Mouse (Mus musculus) left cerebral cortex, postnatal 25 days (tissue): ENCODE data around the gene Gm3045. TPM values are rescaled to one million over a fixed set of nuclear protein-coding genes. Genes with fewer than 3 reads are reported as not detected.
A peak's percentile ranks its signal among the peaks of the same experiment; 100 is the strongest.

Experiments used
- DNase-seq, 2 experiments: peaks; one replicate each; pipeline ENCODE4 v3.0.0; 2022; ENCODE audit warnings: low spot score in 2 of 2, mixed read lengths in 1 of 2
- intact Hi-C: fragments of 180-260 bp; cut with DNase I; formaldehyde crosslinking; loops from one replicate; pipeline ENCODE4 v1.15.1; 2025
- total RNA-seq, 2 experiments: library from RNA; stranded (reverse); gene quantifications; 2 replicates each; pipeline ENCODE4 v1.2.3; 2021

Gm3045 gene
- total RNA-seq, result not detected

GRCm38 (mm10) chr13:56426365-56426764 lies at the start of gene Gm3045:
Gene Gm3045 (plus strand): TSS chr13:56426594.
- DNase-seq, result no peak
- intact Hi-C loops, result no loop called here

DNA sequence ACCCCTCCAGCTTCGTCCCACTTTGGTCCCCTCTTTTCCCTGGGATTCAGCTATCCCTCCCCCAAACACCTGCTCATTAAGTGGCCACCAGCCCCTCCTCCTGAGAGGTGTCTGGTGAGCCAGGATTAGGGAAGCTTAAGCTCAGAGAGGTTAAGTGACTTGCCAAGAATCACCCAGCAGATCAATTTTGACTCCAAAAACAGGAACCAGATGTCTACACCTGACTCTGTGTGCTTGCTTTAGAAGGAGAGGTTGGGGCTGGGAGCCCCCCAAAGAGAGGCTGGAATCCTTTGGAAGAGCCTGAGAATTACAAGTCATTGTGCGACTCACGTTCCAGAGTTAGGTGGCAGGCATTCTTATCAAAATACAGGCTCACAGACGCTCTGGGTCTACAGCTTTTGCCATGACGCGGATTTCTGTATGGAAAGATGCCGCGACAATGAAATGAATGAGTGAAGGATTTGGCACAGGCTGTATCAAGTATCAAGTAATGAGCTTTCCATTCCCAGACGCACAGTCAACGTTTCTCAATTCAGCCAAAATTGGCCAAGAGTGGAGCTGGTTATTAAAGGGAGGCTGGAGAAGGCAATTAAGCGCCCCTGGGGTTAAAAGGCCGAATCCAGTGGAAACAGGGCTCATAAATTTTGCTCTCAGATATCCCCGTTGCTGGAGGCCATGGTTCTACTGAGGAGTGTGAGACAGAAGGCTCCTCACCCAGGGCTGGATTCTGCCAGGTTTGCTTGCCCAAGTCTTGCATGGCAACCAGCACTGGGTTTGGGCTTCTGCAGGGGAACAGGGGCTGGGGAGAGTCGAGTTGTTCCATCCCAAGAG lies 45.3 kb upstream of the Gm3045 start:
- no peak for DNase-seq
- intact Hi-C loops, result no loop called here

DNA sequence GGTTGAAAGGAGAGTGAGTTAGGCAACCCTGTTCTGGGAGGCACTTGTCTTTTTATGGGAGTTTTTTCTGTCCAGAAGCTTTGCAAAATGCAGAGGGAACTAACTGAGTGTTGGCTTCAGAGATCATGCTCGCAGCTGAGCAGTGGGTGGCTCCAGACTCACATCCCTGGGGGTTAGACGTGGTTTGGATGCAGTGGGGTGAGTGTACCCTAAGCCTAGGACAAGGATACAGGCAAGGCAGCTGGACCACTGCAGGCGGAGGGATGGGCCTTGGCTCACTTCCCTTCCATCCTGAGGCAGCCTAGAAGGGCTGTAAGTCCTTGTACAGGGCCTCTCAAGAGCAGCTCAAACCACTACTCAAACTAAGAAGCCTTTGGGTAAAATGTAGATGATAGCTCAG lies 43.0 kb upstream of the Gm3045 start:
- intact Hi-C loops, result no loop called here
- DNase-seq, result no peak

DNA sequence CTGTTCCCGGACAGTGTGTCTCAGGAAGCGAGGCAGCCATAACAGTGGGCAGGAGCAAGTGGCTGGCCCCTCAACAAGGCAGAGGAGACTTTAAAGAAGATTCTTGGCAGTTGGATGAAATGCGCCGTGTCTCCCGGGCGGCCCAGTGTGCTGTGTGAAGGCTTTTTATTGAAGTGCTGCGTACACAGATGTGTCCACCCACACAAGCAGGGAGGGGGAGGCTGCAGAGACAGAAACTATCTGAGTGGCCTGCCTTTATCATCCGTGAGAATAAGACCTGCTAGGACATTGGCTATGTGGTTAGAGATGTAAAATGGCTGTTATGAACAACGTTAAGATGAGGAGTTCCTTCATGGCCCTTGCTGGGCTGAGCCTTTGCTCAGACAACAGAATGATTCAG lies 40.0 kb upstream of the Gm3045 start:
- DNase-seq, result peak; percentile 20 to 32
- intact Hi-C loops, result no loop called here

GRCm38 (mm10) chr13:56387374-56387773 lies 39.0 kb upstream of the Gm3045 start:
- DNase-seq, result no peak

DNA sequence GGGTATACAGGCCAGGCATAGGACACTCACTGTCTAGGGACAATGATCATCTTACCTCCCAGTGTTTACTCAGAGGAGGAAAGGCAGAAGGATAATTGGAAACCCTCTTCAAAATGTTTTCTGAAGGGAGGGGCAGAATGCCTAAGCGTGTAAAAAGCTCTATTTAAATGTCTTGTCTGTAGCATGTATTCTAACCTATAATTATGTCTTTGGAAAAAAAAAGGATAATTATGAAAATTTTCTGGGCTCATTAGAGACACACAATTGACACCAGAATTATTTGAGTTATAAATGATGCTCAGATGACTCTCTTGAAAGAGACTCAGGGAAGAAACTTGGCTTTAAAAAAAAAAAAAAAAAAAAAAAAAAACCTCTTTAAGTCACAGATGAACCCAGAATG lies 38.4 kb upstream of the Gm3045 start:
- intact Hi-C loops, result no loop called here
- DNase-seq, result no peak

More at GRCm38 (mm10) chr13:56387374-56387773, 39.0 kb upstream of the Gm3045 start:
- intact Hi-C loops, result no loop called here

DNA sequence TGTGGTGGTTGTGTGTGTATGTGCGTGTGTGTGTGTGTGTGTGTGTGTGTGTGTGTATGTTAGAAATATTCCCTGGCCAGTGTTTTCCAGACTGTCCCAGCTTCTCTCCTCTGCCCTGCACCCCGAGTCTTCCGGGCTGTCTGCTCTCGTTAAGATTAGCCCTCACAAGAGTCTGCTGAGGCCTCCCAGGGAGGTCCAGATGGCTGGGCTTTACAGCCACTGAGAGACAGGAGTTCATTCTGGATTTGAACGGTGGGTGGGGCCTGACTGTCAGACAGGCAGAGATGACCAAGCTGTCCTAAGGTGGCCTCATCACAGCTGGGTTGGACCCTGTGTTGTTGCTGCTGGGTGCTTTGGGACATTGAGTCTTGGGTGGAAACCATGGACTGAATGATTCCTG lies 28.8 kb upstream of the Gm3045 start:
- DNase-seq, result no peak

DNA sequence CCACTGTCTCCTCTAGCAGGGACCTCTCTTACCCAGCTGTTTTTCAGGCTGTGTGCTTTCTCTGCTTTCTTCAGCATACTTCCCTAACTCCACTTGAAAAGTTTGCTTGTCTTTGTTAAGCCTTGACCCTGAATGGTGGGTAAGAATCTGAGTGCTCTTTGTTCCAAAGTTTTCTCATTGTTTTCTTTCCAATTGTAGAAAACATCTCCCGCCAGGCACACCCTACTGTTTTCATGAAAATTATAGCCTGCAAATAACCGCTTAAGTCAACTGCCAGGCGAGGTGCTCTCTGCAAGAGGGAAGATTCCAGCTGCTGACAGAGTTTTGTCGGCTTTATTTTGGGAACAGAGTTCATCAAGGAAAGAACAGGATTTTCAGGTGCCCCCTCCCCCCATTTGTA lies 25.2 kb upstream of the Gm3045 start:
- no peak for DNase-seq
- intact Hi-C loops, result no loop called here

More for the DNA sequence above, 28.8 kb upstream of the Gm3045 start:
- intact Hi-C loops, result no loop called here

DNA sequence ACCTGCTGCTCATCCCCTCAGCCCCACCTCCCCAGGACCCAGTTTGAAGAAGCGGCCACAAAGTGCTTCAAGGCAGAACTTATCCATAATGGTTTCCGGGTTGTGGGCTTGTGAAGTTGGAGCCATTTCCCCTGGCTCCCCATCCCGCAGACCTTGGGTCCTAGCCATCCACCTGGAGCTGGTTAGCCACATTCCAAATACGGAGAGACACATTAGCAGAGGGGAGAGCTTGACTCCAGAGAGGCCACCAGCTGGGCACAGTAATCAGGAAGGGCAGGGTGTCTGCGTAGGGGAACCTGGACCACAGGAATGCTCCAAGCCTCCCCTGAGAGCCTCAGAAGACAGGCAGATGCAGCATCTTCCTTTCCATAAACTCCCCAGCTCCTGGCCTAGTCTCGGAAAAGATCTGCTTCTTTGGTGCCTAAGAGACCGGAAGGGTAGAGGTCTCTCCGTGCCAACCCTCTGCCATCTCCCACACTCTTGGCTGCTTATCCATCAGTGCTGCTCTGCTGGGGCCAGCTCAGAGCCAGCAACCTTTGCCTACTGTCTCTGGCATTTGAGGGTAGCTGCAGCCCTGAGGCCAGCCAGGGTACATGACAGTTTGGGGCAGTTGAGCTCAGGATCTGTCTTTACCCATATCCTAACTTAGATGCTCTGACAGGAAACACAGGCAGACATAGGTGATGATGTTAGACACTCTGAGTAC lies 22.9 kb upstream of the Gm3045 start:
- intact Hi-C loops, result no loop called here
- DNase-seq, result no peak

DNA sequence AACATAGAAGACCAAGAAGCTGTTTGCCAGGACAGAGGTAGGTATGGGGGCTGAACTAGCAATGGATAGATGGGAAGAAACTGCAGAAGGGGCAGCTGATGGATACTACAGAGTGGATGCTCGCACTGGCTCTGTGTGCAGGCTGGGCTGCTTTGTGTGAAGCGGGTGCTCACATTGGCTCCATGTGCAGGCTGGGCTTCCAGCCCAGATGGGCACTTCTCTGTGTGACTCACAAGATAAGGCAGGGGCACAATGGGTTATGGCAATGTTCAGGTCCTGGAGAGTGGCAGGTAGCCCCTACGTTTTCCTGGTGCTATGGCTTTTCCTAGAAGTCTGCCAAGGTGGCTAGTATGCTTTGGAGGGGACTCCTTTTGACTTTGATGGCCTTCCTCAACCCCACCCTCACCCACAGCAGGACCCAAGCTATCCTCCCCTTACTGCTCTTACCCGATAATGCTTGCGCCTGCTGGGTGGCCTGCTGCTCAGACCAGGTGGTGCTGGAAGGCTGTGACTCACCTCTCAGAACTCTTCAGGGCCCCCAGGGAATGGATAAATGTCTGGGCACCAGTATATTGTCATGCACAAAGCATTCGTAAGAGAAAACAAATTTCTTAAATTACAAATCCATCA lies 21.8 kb upstream of the Gm3045 start:
- intact Hi-C loops, result no loop called here
- no peak for DNase-seq

- DNase-seq, result no peak
- intact Hi-C loops, result no loop called here
Measured at GRCm38 (mm10) chr13:56412286-56412873, 14.0 kb upstream of the Gm3045 start.

DNA sequence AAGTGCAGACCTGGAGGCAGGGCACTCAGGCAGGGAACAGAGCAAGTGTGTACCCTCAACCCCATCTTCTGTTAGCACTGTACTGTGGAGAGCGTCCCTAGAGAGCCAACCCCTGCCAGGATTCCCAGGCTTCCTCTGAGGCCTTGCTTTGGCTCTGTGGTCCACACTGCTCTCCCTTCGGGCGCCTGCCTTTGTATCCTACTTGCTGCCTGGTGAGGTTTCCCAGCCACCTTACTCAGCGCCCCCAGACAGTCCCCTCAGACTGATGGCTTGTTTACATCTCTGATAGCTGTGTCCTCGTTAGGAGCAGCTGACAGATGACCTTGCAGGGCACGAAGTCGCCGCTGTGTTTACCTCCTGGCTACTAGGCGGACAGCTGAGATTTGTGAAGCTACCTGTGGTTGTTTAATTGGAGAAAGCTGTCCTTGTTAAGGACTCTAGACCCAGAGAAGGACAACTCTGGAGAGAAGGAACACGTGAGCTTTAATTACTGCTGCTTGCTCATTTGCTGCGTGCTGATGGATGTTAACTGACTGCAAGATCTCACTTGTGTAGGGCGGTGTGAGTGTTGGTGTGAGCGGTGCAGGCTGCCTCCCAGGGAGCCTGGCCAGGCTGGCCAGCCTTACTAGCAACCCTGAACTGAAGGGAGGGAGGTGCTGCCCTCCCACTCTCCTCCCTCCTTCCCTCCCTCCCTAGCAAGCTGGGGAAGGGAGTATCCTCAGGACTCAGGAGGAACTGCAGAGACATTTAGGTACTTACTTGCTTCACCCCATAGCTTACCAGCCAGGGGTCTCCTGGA lies 7.5 kb upstream of the Gm3045 start:
- no peak for DNase-seq
- intact Hi-C loops, result no loop called here

DNA sequence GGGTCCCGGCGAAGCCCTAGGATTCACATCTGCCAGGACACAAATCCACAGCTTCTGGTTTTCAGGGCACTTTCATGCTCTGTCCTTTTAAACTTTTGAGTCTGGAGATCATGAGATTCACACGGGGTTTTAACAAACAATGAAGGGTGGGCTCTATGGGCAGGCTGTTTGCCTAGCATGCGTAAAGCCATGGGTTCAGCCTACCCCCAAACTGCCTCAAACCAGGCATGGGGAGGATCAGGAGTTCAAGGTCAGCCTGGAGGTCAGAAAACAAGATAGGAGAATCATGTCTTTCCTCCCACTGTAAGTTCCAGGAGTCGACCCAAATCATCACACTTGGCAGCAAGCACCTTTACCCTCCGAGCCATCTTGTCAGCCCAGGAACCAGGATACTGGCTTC lies 6.9 kb upstream of the Gm3045 start:
- intact Hi-C loops, result no loop called here
- no peak for DNase-seq

DNA sequence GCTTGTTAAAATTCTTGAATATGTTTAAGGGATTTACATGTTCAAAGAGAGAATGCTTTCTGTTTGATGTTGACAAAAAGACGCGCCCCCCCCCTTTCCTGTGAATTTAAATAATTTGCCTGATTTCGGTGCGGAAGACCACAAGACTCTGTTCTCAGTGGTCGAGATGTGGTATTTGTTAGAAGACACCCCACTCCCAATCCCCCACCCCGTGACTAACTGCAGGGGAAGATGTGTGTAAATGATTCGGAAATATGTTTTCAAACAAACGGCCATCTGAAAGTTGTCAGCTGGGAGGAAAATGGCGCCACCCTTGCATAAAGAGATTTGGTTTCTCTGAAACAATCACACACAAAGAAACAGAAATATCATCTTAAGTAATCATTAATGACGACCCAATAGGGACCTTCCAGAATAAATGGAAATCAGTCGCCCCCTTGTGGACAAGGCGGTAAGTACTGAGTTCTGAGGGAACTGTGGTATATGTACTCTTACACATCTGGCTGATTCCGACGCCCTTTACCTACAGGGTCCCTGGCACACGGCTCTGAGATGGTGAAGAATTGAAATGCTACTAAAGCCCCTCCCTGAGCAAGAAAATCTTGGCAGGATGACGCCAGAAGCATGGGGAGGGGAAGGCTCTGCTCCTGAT lies 4.2 kb upstream of the Gm3045 start:
- intact Hi-C loops, result loop anchor here (1.0 to 2.0 kb wide), 2 partner anchors 143 to 225 kb away; no protein-coding TSS in a partner anchor
- DNase-seq, result peak; percentile 71 to 72

GRCm38 (mm10) chr13:56425931-56426330 lies 463 bp upstream of the Gm3045 start:
- intact Hi-C loops, result no loop called here
- DNase-seq, result no peak

- intact Hi-C loops, result loop anchor here (1.0 kb wide), 1 partner anchor 150 kb away; no protein-coding TSS in a partner anchor
- peak; percentile 65 to 72 for DNase-seq
Measured at GRCm38 (mm10) chr13:56428724-56429500, 2.5 kb downstream of the Gm3045 start.

- no peak for DNase-seq
- intact Hi-C loops, result no loop called here
Measured at GRCm38 (mm10) chr13:56432496-56432895, 6.1 kb downstream of the Gm3045 start.

GRCm38 (mm10) chr13:56433466-56433865 lies 7.1 kb downstream of the Gm3045 start:
- peak; percentile 50 to 64 for DNase-seq
- intact Hi-C loops, result no loop called here
